Mouse (Mus musculus): ENCODE data around the gene Ptgr2.

DNA sequence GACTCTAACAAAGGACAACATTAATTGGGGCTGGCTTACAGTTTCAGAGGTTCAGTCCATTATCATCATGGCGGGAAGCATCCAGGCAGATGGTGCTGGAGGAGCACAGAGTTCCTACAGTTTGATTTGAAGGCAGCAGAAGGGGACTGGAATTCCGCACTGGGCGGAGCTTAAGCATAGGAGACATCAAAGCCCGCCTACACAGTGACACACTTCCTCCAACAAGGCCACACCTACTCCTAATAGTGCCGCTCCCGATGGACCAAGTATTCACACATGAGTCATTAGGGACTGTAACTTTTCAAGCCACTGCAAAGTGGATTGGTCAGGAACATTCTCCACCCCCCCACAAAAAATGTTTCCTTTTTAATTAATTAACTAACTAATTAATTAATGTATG is 49.5 kb upstream of the Ptgr2 start:
- TF ChIP-seq CTCF (IDR thresholded peaks at IDR 0.05; ENCODE audit: borderline replicate concordance, extremely low read depth, insufficient read depth, insufficient read length) (no peak), POLR2A (IDR thresholded peaks at IDR 0.05; ENCODE audit: borderline replicate concordance, extremely low read depth, insufficient read depth, insufficient read length, poor library complexity, severe bottlenecking) (no peak)
